Mouse (Mus musculus) liver, embryonic 14.5 days (tissue): ENCODE measurements around the gene Naa80.

Experiments used
- CTCF ChIP-seq: IDR thresholded peaks from 2 replicates; pipeline ENCODE4 v1.5.1; 2016; ENCODE audit warnings: antibody characterized with exemption, low read depth, control low read depth
- EP300 ChIP-seq: IDR thresholded peaks from 2 replicates; pipeline ENCODE4 v1.6.1; 2016; ENCODE audit warnings: antibody characterized with exemption, low read depth

DNA sequence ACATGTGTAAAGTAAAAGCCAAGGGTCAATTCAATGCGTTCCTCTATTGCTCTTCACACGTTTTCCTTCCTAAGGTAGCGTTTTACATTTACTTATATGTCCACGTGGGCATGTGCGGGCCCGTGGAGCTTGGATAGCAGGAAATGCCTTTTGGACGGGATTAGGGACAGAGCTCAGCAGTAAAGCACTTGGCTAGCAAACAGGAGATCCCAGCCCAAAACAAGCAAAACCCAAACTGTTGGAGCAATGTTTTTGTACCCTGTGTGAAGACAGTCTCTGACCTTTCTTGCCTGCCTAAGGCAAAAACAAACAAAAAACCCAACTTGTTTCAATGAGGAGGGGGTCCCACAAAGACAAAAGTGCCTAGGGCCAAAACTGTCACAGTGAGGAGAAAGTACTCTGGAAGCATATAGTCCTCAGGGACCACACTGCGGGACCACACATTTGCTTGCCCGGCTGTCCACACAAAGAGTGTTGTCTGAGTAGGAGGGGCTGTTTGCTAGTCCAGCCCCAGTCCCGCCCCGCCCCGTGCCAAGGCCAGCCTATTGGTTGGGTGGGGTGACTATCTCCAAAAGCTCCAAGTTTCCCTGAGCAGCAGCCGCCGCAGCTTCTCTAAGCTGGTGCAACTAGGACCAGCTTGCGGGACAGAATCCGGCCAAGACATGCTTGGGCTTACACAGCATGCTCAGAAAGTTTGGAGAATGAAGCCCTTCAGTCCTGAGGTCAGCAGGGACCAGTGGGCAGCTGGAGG lies 2.2 kb upstream of the Naa80 start, which contains the start of gene Hyal1:
- no peak for TF ChIP-seq CTCF
- TF ChIP-seq EP300 = no peak
